ENCODE assay signal across 35 mouse cellular contexts in genomic region chr19:4093772-4094171, GRCm38 (mm10). TPM values are rescaled to one million over a fixed set of nuclear protein-coding genes. Genes with fewer than 3 reads are reported as not detected.
DNase-seq lines count a peak whose midpoint lies in the region; ATAC-seq lines count a peak whose summit lies in the region.
"Had no signal": no experiment of that assay in that cellular context is flagged by ENCODE, and none has a peak within 500 bp of the region (broad histone marks: within the 10 kb centered on the region; RNA-seq: fewer than 3 reads in every experiment).

No protein-coding gene starts in this region.

- H3K36me3 ChIP-seq in liver, embryonic 12.5 days: peaks cover 4% of the 10 kb centered on the region; the same call in 1 of the 2 replicates
- H3K36me3 ChIP-seq in hindbrain, embryonic 16.5 days (ENCODE audit: control insufficient read depth, insufficient read depth, low read length): no peaks in the 10 kb centered on the region
- H3K36me3 ChIP-seq: embryonic facial prominence, embryonic 10.5 days; embryonic facial prominence, embryonic 15.5 days; forebrain, embryonic 12.5 days; heart, embryonic 13.5 days; limb, embryonic 10.5 days; limb, embryonic 15.5 days; midbrain, embryonic 12.5 days; neural tube, embryonic 13.5 days had no signal

- no peak overlapping the region for H3K27ac ChIP-seq in liver, embryonic 12.5 days
- H3K27ac ChIP-seq in hindbrain, embryonic 16.5 days (ENCODE audit: low read depth, low read length): no peak overlapping the region
- H3K27ac ChIP-seq: embryonic facial prominence, embryonic 10.5 days; embryonic facial prominence, embryonic 15.5 days; forebrain, embryonic 12.5 days; heart, embryonic 13.5 days; hindbrain, postnatal 0 days; limb, embryonic 10.5 days; limb, embryonic 15.5 days; liver, embryonic 14.5 days; midbrain, embryonic 12.5 days; neural tube, embryonic 13.5 days had no signal

- no peak overlapping the region for H3K4me3 ChIP-seq in liver, embryonic 12.5 days
- H3K4me3 ChIP-seq in hindbrain, embryonic 16.5 days (ENCODE audit: low read length): no peak overlapping the region
- H3K4me3 ChIP-seq: embryonic facial prominence, embryonic 10.5 days; embryonic facial prominence, embryonic 15.5 days; forebrain, embryonic 12.5 days; heart, embryonic 13.5 days; limb, embryonic 10.5 days; limb, embryonic 15.5 days; megakaryocyte, embryonic 14.5 days; midbrain, embryonic 12.5 days; neural tube, embryonic 13.5 days had no signal

- no peaks in the 10 kb centered on the region for H3K9me3 ChIP-seq in liver, embryonic 12.5 days (replicated peaks)
- no peaks in the 10 kb centered on the region for H3K9me3 ChIP-seq in hindbrain, embryonic 16.5 days (ENCODE audit: control insufficient read depth, low read length)
- H3K9me3 ChIP-seq: embryonic facial prominence, embryonic 10.5 days; embryonic facial prominence, embryonic 15.5 days; forebrain, embryonic 12.5 days; heart, embryonic 13.5 days; limb, embryonic 10.5 days; limb, embryonic 15.5 days; megakaryocyte, embryonic 14.5 days; midbrain, embryonic 12.5 days; neural tube, embryonic 13.5 days had no signal

- H3K4me2 ChIP-seq in liver, embryonic 12.5 days: no peak overlapping the region
- H3K4me2 ChIP-seq in hindbrain, embryonic 16.5 days (ENCODE audit: low read length): no peak overlapping the region
- H3K4me2 ChIP-seq: embryonic facial prominence, embryonic 15.5 days; forebrain, embryonic 12.5 days; heart, embryonic 13.5 days; limb, embryonic 15.5 days; midbrain, embryonic 12.5 days; neural tube, embryonic 13.5 days had no signal

- 77% methylated on average over 7 of the region's 7 CpGs for WGBS in liver, embryonic 12.5 days (ENCODE audit: insufficient replicate concordance)
- WGBS in hindbrain, embryonic 16.5 days: 84% methylated on average over 7 of the region's 7 CpGs

- H3K9ac ChIP-seq in liver, embryonic 12.5 days: no peak overlapping the region
- no peak overlapping the region for H3K9ac ChIP-seq in hindbrain, embryonic 16.5 days (ENCODE audit: low read depth, low read length)
- H3K9ac ChIP-seq: embryonic facial prominence, embryonic 15.5 days; forebrain, embryonic 12.5 days; forebrain, postnatal 0 days; heart, embryonic 13.5 days; limb, embryonic 15.5 days; liver, embryonic 14.5 days; midbrain, embryonic 12.5 days; neural tube, embryonic 13.5 days had no signal

- peaks cover 36% of the 10 kb centered on the region for H3K4me1 ChIP-seq in liver, embryonic 12.5 days
- H3K4me1 ChIP-seq in hindbrain, embryonic 16.5 days (ENCODE audit: control insufficient read depth, insufficient read depth, low read depth, low read length): peaks cover 18% of the 10 kb centered on the region

- peaks cover 18% of the 10 kb centered on the region for H3K27me3 ChIP-seq in liver, embryonic 12.5 days (replicated peaks)
- no peaks in the 10 kb centered on the region for H3K27me3 ChIP-seq in hindbrain, embryonic 16.5 days (replicated peaks; ENCODE audit: control insufficient read depth, insufficient read depth, low read length)
- H3K27me3 ChIP-seq: neural tube, embryonic 13.5 days had no signal

- ATAC-seq in liver, embryonic 12.5 days: no peak
- ATAC-seq in hindbrain, embryonic 16.5 days: no peak
- ATAC-seq: forebrain, postnatal 0 days; hindbrain, postnatal 0 days; intestine, postnatal 0 days; Patski had no signal

- DNase-seq in lung, postnatal 25 days (ENCODE audit: low spot score): peak; percentile 18
- DNase-seq in lung, postnatal 14 days: no peak
- peak; percentile 42 to 50 for DNase-seq in CD8-positive naive resting alpha-beta T cell, adult 2 months (ENCODE audit: low read depth in 2 of 2, low spot score in 2 of 2)
- peak; percentile 82 for DNase-seq in induced T-regulatory cell, adult 2 months (ENCODE audit: low read depth)
- DNase-seq in cerebellum, postnatal 25 days: no peak
- DNase-seq: adrenal gland, adult 2 months; adrenal gland, postnatal 36 days; cerebellum, adult 2 months; cerebellum, postnatal 14 days; forebrain, postnatal 0 days; gastrocnemius, postnatal 14 days; heart, adult 11 months; kidney, adult 9 months; kidney, postnatal 10 days; layer of hippocampus, postnatal 36 days; lung, adult 2 months; lung, postnatal 4 days; right cerebral cortex, postnatal 4 days had no signal

RNA-seq across cellular contexts. Expression of gene Cdk2ap2, which starts 3.2 kb away (rescaled TPM):
- polyA plus RNA-seq in liver, embryonic 12.5 days (2016; fragmentation: Nextera tagmentation; extraction: Ambion mirVana): 93.2 and 101 TPM in 2 replicates
- polyA plus RNA-seq in hindbrain, embryonic 16.5 days (2015; fragmentation: Nextera tagmentation; extraction: Ambion mirVana): 85.4 and 86.4 TPM in 2 replicates

RNA-seq across cellular contexts. Expression of gene Pitpnm1, which starts 6.0 kb away (rescaled TPM):
- 4.8 and 5.0 TPM in 2 replicates for polyA plus RNA-seq in liver, embryonic 12.5 days (2016; fragmentation: Nextera tagmentation; extraction: Ambion mirVana)
- polyA plus RNA-seq in hindbrain, embryonic 16.5 days (2015; fragmentation: Nextera tagmentation; extraction: Ambion mirVana): 87.3 and 91.9 TPM in 2 replicates

RNA-seq across cellular contexts. Expression of gene Cabp2, which starts 12.4 kb away (rescaled TPM):
- 0.37 and 0.53 TPM in 2 replicates for polyA plus RNA-seq in liver, embryonic 12.5 days (2016; fragmentation: Nextera tagmentation; extraction: Ambion mirVana)
- polyA plus RNA-seq in hindbrain, embryonic 16.5 days (2015; fragmentation: Nextera tagmentation; extraction: Ambion mirVana): not detected in 2 replicates
- polyA plus RNA-seq: adrenal gland, adult 2 months; embryonic facial prominence, embryonic 10.5 days; embryonic facial prominence, embryonic 15.5 days; forebrain, embryonic 12.5 days; forebrain, postnatal 0 days; heart, embryonic 13.5 days; hindbrain, embryonic 11.5 days; hindbrain, postnatal 0 days; intestine, postnatal 0 days; large intestine, adult 2 months; limb, embryonic 10.5 days; limb, embryonic 15.5 days; midbrain, embryonic 12.5 days; neural tube, embryonic 13.5 days; Patski had no signal

RNA-seq across cellular contexts. Expression of gene Aip, which starts 31.9 kb away (rescaled TPM):
- polyA plus RNA-seq in liver, embryonic 12.5 days (2016; fragmentation: Nextera tagmentation; extraction: Ambion mirVana): 42.0 and 43.6 TPM in 2 replicates
- polyA plus RNA-seq in hindbrain, embryonic 16.5 days (2015; fragmentation: Nextera tagmentation; extraction: Ambion mirVana): 109 and 113 TPM in 2 replicates

RNA-seq across cellular contexts. Expression of gene Gstp3, which starts 34.4 kb away (rescaled TPM):
- 15.0 and 18.5 TPM in 2 replicates for polyA plus RNA-seq in liver, embryonic 12.5 days (2016; fragmentation: Nextera tagmentation; extraction: Ambion mirVana)
- polyA plus RNA-seq in hindbrain, embryonic 16.5 days (2015; fragmentation: Nextera tagmentation; extraction: Ambion mirVana): 0.26 TPM in 1 of 2 replicates, not detected in the other
- polyA plus RNA-seq: cerebellum, adult 2 months; embryonic facial prominence, embryonic 10.5 days; forebrain, embryonic 12.5 days; forebrain, postnatal 0 days; hindbrain, embryonic 11.5 days; hindbrain, postnatal 0 days; limb, embryonic 10.5 days; midbrain, embryonic 12.5 days; neural tube, embryonic 13.5 days; Patski had no signal

Comparison
In these comparisons a context has a peak if more than half of its experiments do, and no peak if none do; other contexts are left out.
1. DNase-seq: peak in lung, postnatal 25 days (single experiment), CD8-positive naive resting alpha-beta T cell, adult 2 months (2 of 2) and induced T-regulatory cell, adult 2 months (single experiment); none in lung, postnatal 14 days (single experiment) and cerebellum, postnatal 25 days (0 of 2).
2. RNA of gene Pitpnm1, which starts 6.0 kb away (polyA plus RNA-seq): 87.3 to 91.9 TPM in hindbrain, embryonic 16.5 days; 4.8 to 5.0 TPM in liver, embryonic 12.5 days; every median in the first group is over 10 times any median in the second.